Mouse (Mus musculus) neutrophil, adult 5-6 weeks (primary cell): ENCODE results near the gene Cfap99. TPM values are rescaled to one million over a fixed set of nuclear protein-coding genes. Genes with fewer than 3 reads are reported as not detected.

ENCODE experiments used
- ATAC-seq: fragments of 151-379, 151-347 bp; 2 replicates; pipeline ENCODE4 v1.8.0; 2017; ENCODE audit warnings: mild to moderate bottlenecking, moderate TSS enrichment; ENCODE audit not compliant: insufficient number of reproducible peaks, poor library complexity, low FRiP score, severe bottlenecking; ENCODE audit errors: extremely low read depth
- total RNA-seq: library from RNA; stranded (forward); fragments of 200-1000 nt; gene quantifications from 2 replicates; pipeline ENCODE4 v1.2.3, GENCODE M21; 2017

Cfap99 gene
- total RNA-seq, 1 experiment from 2014 or later = 0.35 TPM

DNA sequence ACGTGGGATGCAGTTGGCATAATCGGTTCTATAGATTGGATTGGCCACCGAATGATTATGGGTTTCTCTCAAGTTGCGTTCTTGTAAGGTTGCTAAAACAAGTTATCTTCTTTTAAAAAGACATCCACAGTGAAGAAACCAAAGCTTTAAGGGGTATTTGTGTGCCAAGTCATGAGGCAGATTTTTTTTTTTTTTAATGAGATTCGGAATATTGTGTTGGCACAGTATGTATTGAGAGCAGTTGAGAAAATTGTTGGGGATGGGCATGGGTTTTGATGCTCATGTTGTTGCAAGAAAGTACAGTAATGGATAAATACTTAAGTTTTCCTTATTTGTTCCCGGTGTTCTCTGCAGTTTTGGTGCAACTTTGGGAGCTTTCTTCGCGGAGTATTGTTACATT is 82.4 kb downstream of the Cfap99 start:
- ATAC-seq = no peak

DNA sequence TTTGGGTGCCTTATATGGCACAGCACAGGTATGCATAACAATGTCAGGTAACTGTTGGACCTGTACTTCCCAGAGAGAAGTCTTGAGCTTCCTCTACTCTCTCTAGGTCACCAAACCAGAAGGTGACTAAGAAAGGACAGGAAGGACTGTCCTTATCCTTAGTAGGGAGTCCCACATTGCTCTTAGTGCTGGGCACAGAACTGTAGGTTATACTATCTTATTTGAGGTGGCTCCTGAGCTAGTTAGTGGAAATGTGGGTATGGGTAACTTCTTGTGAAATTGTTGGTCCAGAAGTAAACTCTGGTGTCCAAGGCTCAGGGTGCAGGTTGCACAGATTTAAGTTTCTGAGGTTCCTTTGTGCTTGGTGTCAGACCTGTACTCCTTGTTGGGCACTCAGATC is 83.7 kb downstream of the Cfap99 start:
- no peak for ATAC-seq

- no peak for ATAC-seq
Observed at GRCm38 (mm10) chr5:34372541-34372940, 84.1 kb downstream of the Cfap99 start.

Other genes starting within 250 kb of the Cfap99 start
- 0.81 and 1.4 TPM in 2 replicates for gene Poln, start 119.2 kb upstream of the Cfap99 start, total RNA-seq
- gene Haus3, start 119.1 kb upstream of the Cfap99 start, total RNA-seq = 47.8 and 53.3 TPM in 2 replicates
- 60.3 and 62.8 TPM in 2 replicates for gene Mxd4, start 100.9 kb upstream of the Cfap99 start, total RNA-seq
- gene Zfyve28, start 151 bp upstream of the Cfap99 start, total RNA-seq = 1.7 and 2.3 TPM in 2 replicates
- gene Rnf4, start 47.7 kb downstream of the Cfap99 start, total RNA-seq = 99.3 and 105 TPM in 2 replicates
- gene Fam193a, start 81.3 kb downstream of the Cfap99 start, total RNA-seq = 69.5 and 75.7 TPM in 2 replicates
- gene Tnip2, start 225.4 kb downstream of the Cfap99 start, total RNA-seq = 69.4 and 75.8 TPM in 2 replicates
- gene Sh3bp2, start 237.2 kb downstream of the Cfap99 start, total RNA-seq = 105 and 107 TPM in 2 replicates